Mouse (Mus musculus) lung, embryonic 14.5 days (tissue): ENCODE data around the gene Fbxl12. TPM values are rescaled to one million over a fixed set of nuclear protein-coding genes. Genes with fewer than 3 reads are reported as not detected.
A peak's percentile ranks its signal among the peaks of the same experiment; 100 is the strongest.
"Not testable (repeated sequence)": the region's sequence is repeated elsewhere in the genome, so short reads cannot be mapped to it uniquely, and the experiment has no call there.

ENCODE experiments used
- ATAC-seq: fragments of 200-750 bp; cut with Nextera tagmentation; 2 replicates; pipeline ENCODE4 v1.8.0; 2017; ENCODE audit warnings: mild to moderate bottlenecking, moderate TSS enrichment, moderate library complexity; ENCODE audit not compliant: insufficient read depth
- DNase-seq: peaks from one replicate; pipeline ENCODE4 v3.0.0-alpha.2; 2015
- H3K27ac ChIP-seq: fragments of 300-500 bp; sonication (generic); 2 replicates; pipeline ENCODE4 v1.5.1; 2014; ENCODE audit warnings: low read depth, mild to moderate bottlenecking, moderate library complexity
- H3K27me3 ChIP-seq: fragments of 300-500 bp; sonication (generic); 2 replicates; pipeline ENCODE4 v1.6.1; 2014; ENCODE audit warnings: low read length, control low read depth; ENCODE audit not compliant: insufficient read depth
- H3K36me3 ChIP-seq: fragments of 300-500 bp; sonication (generic); 2 replicates; pipeline ENCODE4 v1.6.1; 2014; ENCODE audit warnings: control low read depth; ENCODE audit not compliant: insufficient read depth
- H3K4me1 ChIP-seq: fragments of 300-500 bp; sonication (generic); 2 replicates; pipeline ENCODE4 v1.6.1; 2014; ENCODE audit warnings: antibody characterized with exemption, control low read depth; ENCODE audit not compliant: insufficient read depth
- H3K4me2 ChIP-seq: fragments of 300-500 bp; sonication (generic); 2 replicates; pipeline ENCODE4 v1.6.1; 2014; ENCODE audit warnings: mild to moderate bottlenecking
- H3K4me3 ChIP-seq: fragments of 300-500 bp; sonication (generic); 2 replicates; pipeline ENCODE4 v1.5.1; 2014; ENCODE audit warnings: low read depth, low read length
- H3K9ac ChIP-seq: fragments of 300-500 bp; sonication (generic); 2 replicates; pipeline ENCODE4 v1.6.1; 2014
- H3K9me3 ChIP-seq: fragments of 300-500 bp; sonication (generic); 2 replicates; pipeline ENCODE4 v1.6.1; 2016; ENCODE audit warnings: low read depth, low read length, control low read depth
- CTCF ChIP-seq: IDR thresholded peaks from 2 replicates; pipeline ENCODE4 v1.5.1; 2016; ENCODE audit warnings: antibody characterized with exemption, low read depth
- WGBS: fragments of 180-500 bp; shearing (Covaris S2); extraction: QIAGEN DNeasy Blood & Tissue Kit; methylation state at CpG from one replicate; pipeline ENCODE4 v1.1.7; 2014; 5-methylcytosine and 5-hydroxymethylcytosine counted together
- polyA plus RNA-seq: library from polyadenylated mRNA; unstranded; fragments of >200 nt; fragmentation: Nextera tagmentation; extraction: Ambion mirVana; gene quantifications from 2 replicates; pipeline ENCODE4 v1.2.1, GENCODE M21; 2014

Gene Fbxl12
- polyA plus RNA-seq, 1 experiment from 2014 or later, result 15.0 TPM

DNA sequence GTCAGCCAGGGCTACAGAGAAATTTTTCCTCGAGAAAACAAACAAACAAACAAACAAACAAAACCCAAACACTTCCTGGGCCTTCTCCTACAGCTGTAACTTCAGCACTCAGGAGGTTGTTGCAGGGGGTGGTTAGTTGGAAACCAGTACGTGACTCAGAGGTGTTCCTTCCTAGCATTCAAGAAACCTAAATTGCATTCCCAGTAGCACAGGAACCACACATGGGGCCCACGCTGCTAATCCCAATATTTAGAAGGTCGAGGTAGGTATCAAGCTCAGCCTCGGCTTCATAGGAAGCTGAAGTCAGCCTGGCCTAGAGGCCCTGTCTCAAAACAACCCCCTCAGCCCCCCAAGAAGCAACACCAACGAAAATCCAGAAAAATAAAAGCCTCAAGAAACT lies 3.1 kb downstream of the Fbxl12 start:
- no peak for ATAC-seq
- peak overlapping the region; percentile 83 for H3K9ac ChIP-seq
- H3K36me3 ChIP-seq, result peaks cover 28% of the 10 kb centered on the region; the same call in 1 of the 2 replicates
- no peak for TF ChIP-seq CTCF
- WGBS, result 15% methylated on average over 6 of the region's 6 CpGs
- DNase-seq, result no peak
- peak overlapping the region; percentile 97; the same call in 1 of the 2 replicates for H3K27ac ChIP-seq
- H3K4me1 ChIP-seq, result no peaks in the 10 kb centered on the region
- H3K4me3 ChIP-seq, result peak overlapping the region; percentile 89
- H3K4me2 ChIP-seq, result peak overlapping the region; percentile 94
- no peaks in the 10 kb centered on the region for H3K9me3 ChIP-seq
- H3K27me3 ChIP-seq, result no peaks in the 10 kb centered on the region

- no peaks in the 10 kb centered on the region for H3K4me1 ChIP-seq
- DNase-seq (no peak), ATAC-seq (no peak)
- TF ChIP-seq CTCF, result no peak
- 87% methylated on average over 4 of the region's 4 CpGs for WGBS
- H3K4me3 ChIP-seq, result no peak overlapping the region
- H3K9ac ChIP-seq, result no peak overlapping the region
- H3K27ac ChIP-seq, result no peak overlapping the region
- no peaks in the 10 kb centered on the region for H3K9me3 ChIP-seq
- no peak overlapping the region for H3K4me2 ChIP-seq
- H3K36me3 ChIP-seq, result peaks cover 23% of the 10 kb centered on the region; the same call in 1 of the 2 replicates
- H3K27me3 ChIP-seq, result no peaks in the 10 kb centered on the region
These were observed 5.1 kb downstream of the Fbxl12 start for GRCm38 (mm10) chr9:20639486-20639885.

DNA sequence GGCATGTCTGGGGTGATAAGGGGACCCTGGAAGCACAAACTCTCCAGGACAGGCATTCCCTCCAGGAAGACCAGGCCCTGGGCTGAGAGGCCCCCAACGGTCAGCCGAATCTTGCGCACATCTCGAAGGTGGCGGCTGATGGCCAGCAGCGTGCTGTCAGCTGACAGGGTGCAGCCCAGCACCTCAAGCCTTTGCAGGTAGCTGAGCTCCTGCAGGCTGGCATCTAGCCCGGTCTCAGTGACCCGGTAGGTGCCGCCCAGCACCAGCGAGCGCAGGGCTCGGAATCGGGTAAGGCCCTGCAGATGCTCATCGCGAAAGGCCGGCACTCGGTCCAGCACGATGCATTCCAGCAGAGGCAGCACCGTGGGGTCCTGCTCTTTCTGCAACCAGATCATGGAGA lies 6.0 kb downstream of the Fbxl12 start:
- Histone ChIP-seq H3K4me2 (no peak overlapping the region), H3K9ac (no peak overlapping the region), H3K36me3 (peaks cover 23% of the 10 kb centered on the region; the same call in 1 of the 2 replicates), H3K27ac (no peak overlapping the region), H3K4me1 (no peaks in the 10 kb centered on the region), H3K4me3 (no peak overlapping the region), H3K9me3 (no peaks in the 10 kb centered on the region), H3K27me3 (no peaks in the 10 kb centered on the region)
- ATAC-seq (no peak), DNase-seq (no peak)
- WGBS, result 90% methylated on average over 19 of the region's 19 CpGs
- no peak for TF ChIP-seq CTCF

- Histone ChIP-seq H3K27me3 (no peaks in the 10 kb centered on the region), H3K36me3 (peaks cover 23% of the 10 kb centered on the region; the same call in 1 of the 2 replicates), H3K4me1 (no peaks in the 10 kb centered on the region), H3K9ac (no peak overlapping the region), H3K4me3 (no peak overlapping the region), H3K4me2 (no peak overlapping the region), H3K9me3 (no peaks in the 10 kb centered on the region), H3K27ac (no peak overlapping the region)
- DNase-seq (no peak), ATAC-seq (no peak)
- no peak for TF ChIP-seq CTCF
- 76% methylated on average over 2 of the region's 2 CpGs for WGBS
These were observed 7.8 kb downstream of the Fbxl12 start for GRCm38 (mm10) chr9:20636790-20637189.

DNA sequence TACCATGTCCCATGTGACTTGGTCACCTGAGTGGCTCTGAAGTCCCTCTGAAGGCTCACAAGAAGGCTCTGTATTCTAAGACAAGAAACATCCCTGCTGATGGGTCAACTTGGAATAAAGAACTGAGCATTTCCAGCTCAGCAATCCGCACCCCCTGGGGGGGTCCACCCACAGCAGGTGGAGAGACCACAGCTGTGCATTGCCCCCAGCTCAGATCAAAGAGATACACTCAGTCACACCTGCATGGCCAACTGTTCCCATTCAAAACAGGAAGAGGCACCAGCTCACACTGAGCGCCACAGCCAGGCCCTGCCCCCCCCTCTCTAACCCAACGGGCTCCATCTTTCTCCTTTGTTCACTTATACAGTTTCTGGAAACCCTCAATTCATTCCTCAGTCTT lies 8.3 kb downstream of the Fbxl12 start:
- Histone ChIP-seq H3K27ac (no peak overlapping the region), H3K9ac (no peak overlapping the region), H3K4me1 (no peaks in the 10 kb centered on the region), H3K36me3 (peaks cover 23% of the 10 kb centered on the region; the same call in 1 of the 2 replicates), H3K4me3 (no peak overlapping the region), H3K9me3 (no peaks in the 10 kb centered on the region), H3K27me3 (no peaks in the 10 kb centered on the region), H3K4me2 (no peak overlapping the region)
- TF ChIP-seq CTCF, result no peak
- no peak for DNase-seq
- ATAC-seq, result no peak
- 71% methylated on average over 3 of the region's 3 CpGs for WGBS

DNA sequence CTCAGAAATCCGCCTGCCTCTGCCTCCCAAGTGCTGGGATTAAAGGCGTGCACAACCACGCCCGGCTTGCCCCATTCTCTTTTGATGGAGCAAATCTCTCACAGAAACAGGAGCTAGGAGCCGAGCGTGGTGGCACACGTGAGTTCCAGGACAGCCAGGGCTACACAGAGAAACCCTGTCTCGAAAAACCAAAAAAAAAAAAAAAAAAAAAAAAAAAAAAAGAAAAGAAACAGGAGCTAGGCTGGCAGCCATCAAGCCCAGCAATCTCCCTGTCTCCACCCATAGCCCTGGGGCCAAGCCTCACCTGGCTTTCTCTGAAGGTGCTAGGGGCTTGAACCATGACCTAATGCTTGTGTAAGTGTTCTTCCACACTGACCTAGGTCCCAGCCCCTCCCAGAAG lies 8.9 kb downstream of the Fbxl12 start:
- not testable (repeated sequence) for H3K4me1 ChIP-seq, DNase-seq, H3K9ac ChIP-seq, ATAC-seq, H3K9me3 ChIP-seq, H3K27ac ChIP-seq, H3K4me2 ChIP-seq, H3K4me3 ChIP-seq, H3K27me3 ChIP-seq
- WGBS, result 86% methylated on average over 8 of the region's 8 CpGs
- H3K36me3 ChIP-seq, result peaks cover 23% of the 10 kb centered on the region; the same call in 1 of the 2 replicates

DNA sequence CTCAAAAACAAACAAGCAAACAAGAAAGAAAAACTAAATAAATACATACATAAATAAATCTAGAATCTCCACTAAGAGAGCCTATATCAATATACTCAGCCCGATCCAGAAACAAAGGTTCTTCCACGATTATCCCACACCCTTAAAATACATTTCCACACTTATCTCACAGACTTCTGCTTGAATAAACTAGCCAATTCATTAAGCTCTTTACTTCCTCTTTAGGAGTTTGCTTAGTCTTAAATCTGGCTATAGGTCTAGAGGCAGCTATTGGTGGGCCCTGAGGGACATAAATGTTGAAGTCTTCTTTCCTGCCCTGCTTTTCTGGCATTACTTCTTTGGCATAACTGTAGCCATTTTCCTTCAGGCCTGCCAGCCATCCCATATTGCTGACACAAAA lies 13.2 kb downstream of the Fbxl12 start:
- H3K9me3 ChIP-seq, result no peaks in the 10 kb centered on the region
- ATAC-seq, result no peak

GRCm38 (mm10) chr9:20616685-20617084 lies 27.9 kb downstream of the Fbxl12 start:
- peak; percentile 21; the same call in 1 of the 2 replicates for ATAC-seq
- no peaks in the 10 kb centered on the region for H3K27me3 ChIP-seq
- H3K4me2 ChIP-seq, result no peak overlapping the region
- no peaks in the 10 kb centered on the region for H3K36me3 ChIP-seq
- no peaks in the 10 kb centered on the region for H3K4me1 ChIP-seq
- DNase-seq, result peak; percentile 23
- no peak overlapping the region for H3K27ac ChIP-seq
- H3K9me3 ChIP-seq, result no peaks in the 10 kb centered on the region
- H3K4me3 ChIP-seq, result no peak overlapping the region
- no peak overlapping the region for H3K9ac ChIP-seq
- no peak for TF ChIP-seq CTCF
- WGBS, result 78% methylated on average over 2 of the region's 2 CpGs

More for the DNA sequence above, 13.2 kb downstream of the Fbxl12 start:
- Histone ChIP-seq H3K9ac (no peak overlapping the region), H3K27ac (no peak overlapping the region), H3K27me3 (no peaks in the 10 kb centered on the region), H3K4me2 (no peak overlapping the region), H3K4me1 (no peaks in the 10 kb centered on the region), H3K4me3 (no peak overlapping the region), H3K36me3 (no peaks in the 10 kb centered on the region)
- 86% methylated on average over 2 of the region's 2 CpGs for WGBS
- TF ChIP-seq CTCF, result no peak
- no peak for DNase-seq
